Mouse (Mus musculus): Measurements from ENCODE around the gene Hipk1. TPM values are rescaled to one million over a fixed set of nuclear protein-coding genes. Genes with fewer than 3 reads are reported as not detected.

The Hipk1 gene
- polyA plus RNA-seq (2014; fragmentation: Illumina TruSeq; extraction: RNeasy Lipid Tissue Mini Kit (QIAGEN cat#74804); ENCODE audit: low read depth, low replicate concordance) = 152 TPM

DNA sequence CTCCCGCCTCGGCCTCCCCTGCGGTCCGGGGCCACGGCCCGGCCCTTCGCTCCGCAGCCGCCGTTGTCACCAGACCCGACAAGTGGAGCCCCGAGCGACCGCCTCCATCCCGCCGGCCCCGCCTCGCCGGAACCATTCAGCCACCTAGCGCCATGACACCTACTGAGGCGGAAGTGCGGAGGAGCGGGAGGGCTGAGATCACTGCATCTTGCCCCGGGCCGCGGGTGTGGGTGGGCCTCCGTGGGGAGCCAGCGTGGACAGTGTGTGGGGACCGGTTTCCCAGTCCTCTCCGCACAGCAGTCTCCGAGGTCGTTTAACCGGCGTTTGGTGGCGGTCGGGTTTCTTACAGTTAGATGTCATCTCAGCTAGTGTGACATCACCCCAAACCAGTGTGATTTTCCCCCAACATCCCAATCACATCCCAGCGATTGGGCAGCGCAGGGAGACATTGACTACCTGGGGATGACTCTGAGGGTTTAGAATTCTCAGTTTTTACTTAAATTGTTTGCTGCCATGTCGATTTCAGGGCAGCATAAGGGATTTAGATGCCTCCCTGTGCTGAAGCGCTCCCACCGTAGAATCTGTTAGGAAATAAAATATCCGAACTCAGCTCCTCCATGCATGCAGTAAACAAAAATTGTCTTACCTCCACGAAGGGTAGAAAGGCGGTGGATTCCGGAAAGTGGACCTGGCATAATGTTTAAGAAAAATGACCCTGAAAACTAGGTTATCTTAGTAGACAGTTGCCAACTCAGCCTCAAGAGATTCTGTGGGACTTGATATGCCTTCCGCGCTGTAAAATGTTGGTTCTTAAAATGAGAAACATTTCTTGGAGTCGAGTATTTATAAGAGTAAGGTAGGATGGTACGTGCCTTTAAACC lies at the start of gene Hipk1:
TSS of gene Hipk1 (minus strand) at position 334 of the 881 bp plus-strand sequence.

DNA sequence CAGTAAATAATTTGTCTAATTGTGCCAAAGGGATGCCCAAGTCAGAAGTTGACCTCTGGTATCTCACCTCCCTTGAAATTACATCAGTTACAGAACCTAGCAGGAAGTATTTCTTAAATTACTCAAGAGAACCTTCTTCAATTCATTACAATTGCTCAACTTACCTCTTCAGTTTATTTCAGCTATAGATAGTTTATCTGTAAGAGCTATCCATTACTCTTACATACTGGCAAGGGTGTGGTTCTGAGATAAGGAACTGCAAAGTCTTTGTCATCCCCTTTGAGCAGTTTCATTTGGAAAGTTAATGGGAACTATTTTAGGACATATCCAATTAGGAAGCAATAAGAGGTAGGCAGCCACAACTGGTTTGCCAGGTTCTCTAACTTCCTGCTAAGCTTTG lies 41.1 kb upstream of the Hipk1 start, which contains the start of gene Bcl2l15:
TSS of gene Bcl2l15 (plus strand) at position 176 of the 400 bp plus-strand sequence.

DNA sequence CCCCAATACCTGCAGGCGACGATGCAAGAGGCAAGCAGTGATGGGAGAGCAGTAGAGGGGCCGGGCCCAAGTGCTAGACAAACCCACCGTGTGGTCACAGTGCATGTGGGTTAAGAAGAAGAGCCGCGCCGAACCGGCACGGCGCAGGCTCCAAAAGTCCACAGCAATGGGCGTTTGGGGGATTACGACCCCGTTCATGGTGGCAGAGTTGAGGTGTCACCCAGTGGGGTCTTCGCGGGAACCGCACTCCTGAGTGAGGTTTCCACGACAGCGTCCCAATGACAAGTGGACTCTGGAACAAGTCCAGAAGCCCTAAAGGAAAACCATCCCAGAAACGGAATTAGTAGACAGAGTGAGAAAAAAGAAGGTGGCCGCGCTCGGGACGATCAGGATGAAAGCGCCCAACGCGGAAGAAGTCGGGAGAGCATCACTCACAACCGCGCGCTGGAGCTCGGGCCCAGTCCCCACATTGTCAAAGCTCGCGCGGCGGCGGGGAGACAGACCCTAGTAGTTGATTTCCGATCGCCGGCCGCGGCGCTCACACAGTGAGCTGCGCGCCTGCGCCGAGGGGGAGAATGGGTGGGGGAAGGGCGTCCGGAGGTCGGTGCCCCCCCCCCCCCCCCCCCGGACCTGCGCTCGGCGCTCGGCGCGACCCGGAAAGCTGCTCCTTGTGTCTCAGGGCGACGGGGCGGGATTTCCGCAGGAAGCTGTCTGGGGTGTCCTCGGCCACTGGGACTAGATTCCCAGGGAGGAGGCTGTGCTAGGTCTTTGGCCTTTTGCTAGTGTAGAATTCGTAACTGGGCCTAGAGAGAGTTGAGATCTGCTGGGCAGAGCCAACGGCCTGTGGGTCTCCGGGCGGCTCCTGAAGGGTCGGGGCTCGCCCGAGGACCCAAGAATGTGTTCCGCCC lies 17.8 kb upstream of the Hipk1 start, which contains the start of the genes Dclre1b, Ap4b1 and Gm43064:
TSS of gene Dclre1b (minus strand) at position 554 of the 908 bp plus-strand sequence.
TSS of gene Ap4b1 (plus strand) at position 630 of the 908 bp plus-strand sequence.
TSS of gene Gm43064 (plus strand) at position 683 of the 908 bp plus-strand sequence.

DNA sequence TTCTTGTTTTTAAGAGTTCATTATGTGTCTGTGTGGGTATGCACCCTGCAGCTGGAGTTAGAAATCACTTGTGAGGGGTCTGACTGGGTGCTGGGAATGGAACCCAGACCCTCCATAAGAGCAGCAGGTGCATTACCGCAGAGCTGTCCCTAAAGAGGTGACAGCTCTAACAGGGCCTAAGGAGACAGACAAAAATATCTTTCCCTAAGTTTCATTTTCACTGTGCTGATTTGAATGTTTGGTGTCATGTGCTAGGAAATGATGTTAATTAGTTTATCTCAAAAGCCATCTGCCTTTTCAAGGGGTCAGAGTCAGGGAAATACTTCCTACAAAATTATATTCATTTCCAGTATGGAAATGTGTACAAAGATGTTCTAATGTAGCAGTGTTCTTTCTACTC lies 52.0 kb downstream of the Hipk1 start, which contains the start of gene Gm10964:
TSS of gene Gm10964 (plus strand) at position 38 of the 400 bp plus-strand sequence.

DNA sequence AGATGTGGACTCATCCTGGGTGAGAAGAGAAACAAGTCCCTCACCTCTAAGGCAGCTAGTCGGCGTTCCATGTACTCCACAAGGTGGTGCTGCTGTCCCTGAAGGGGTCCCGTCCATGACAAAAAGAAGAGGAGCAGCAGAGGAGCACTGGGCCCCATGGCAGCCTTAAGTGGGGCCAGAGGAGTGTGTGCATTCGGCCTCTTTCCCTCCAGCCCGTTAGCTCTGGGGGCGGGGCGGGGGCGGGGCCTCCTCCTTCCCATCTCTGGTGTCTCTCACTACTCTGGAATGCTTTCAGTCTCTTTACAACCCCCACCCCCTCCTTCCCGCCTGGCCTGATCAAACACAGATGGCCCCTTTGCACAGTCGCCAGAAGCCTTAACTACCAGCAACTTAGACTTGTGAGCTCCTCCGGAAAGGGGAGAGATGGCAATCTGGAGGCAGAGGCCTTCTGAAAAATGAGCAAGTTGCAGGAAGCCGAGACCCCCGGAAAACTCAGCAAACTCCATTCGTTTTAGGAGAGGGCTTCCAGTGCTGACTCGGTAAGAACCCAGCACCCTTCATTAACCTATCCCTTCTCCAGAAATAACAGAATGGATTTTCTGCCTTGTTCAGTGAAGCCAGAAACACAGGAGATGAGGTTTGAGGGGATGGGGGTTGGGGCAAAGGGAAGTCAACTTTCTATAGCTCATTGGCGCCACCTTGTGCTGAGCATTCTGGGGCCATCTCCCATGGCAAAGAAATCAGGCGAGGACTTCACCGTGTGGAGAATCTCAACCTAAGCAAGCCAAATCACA lies 53.4 kb downstream of the Hipk1 start, which contains the start of gene Olfml3:
TSS of gene Olfml3 (minus strand) at position 224 of the 794 bp plus-strand sequence.

Other genes starting within 250 kb of the Hipk1 start
- not detected for gene Syt6, start 216.3 kb downstream of the Hipk1 start, polyA plus RNA-seq (2014; fragmentation: Illumina TruSeq; extraction: RNeasy Lipid Tissue Mini Kit (QIAGEN cat#74804); ENCODE audit: low read depth, low replicate concordance)
- not detected for gene Atg4a-ps, start 145.5 kb downstream of the Hipk1 start, polyA plus RNA-seq (2014; fragmentation: Illumina TruSeq; extraction: RNeasy Lipid Tissue Mini Kit (QIAGEN cat#74804); ENCODE audit: low read depth, low replicate concordance)
- 4.2 TPM for gene Olfml3, start 53.6 kb downstream of the Hipk1 start, polyA plus RNA-seq (2014; fragmentation: Illumina TruSeq; extraction: RNeasy Lipid Tissue Mini Kit (QIAGEN cat#74804); ENCODE audit: low read depth, low replicate concordance)
- not detected for gene Gm10964, start 52.2 kb downstream of the Hipk1 start, polyA plus RNA-seq (2014; fragmentation: Illumina TruSeq; extraction: RNeasy Lipid Tissue Mini Kit (QIAGEN cat#74804); ENCODE audit: low read depth, low replicate concordance)
- gene Dclre1b, start 17.9 kb upstream of the Hipk1 start, polyA plus RNA-seq (2014; fragmentation: Illumina TruSeq; extraction: RNeasy Lipid Tissue Mini Kit (QIAGEN cat#74804); ENCODE audit: low read depth, low replicate concordance) = 4.9 TPM
- 32.3 TPM for gene Ap4b1, start 18.0 kb upstream of the Hipk1 start, polyA plus RNA-seq (2014; fragmentation: Illumina TruSeq; extraction: RNeasy Lipid Tissue Mini Kit (QIAGEN cat#74804); ENCODE audit: low read depth, low replicate concordance)
- 0.41 TPM for gene Gm43064, start 18.0 kb upstream of the Hipk1 start, polyA plus RNA-seq (2014; fragmentation: Illumina TruSeq; extraction: RNeasy Lipid Tissue Mini Kit (QIAGEN cat#74804); ENCODE audit: low read depth, low replicate concordance)
- gene Bcl2l15, start 41.0 kb upstream of the Hipk1 start, polyA plus RNA-seq (2014; fragmentation: Illumina TruSeq; extraction: RNeasy Lipid Tissue Mini Kit (QIAGEN cat#74804); ENCODE audit: low read depth, low replicate concordance) = 1.9 TPM
- 5.0 TPM for gene Ptpn22, start 68.2 kb upstream of the Hipk1 start, polyA plus RNA-seq (2014; fragmentation: Illumina TruSeq; extraction: RNeasy Lipid Tissue Mini Kit (QIAGEN cat#74804); ENCODE audit: low read depth, low replicate concordance)
- 111 TPM for gene Rsbn1, start 122.6 kb upstream of the Hipk1 start, polyA plus RNA-seq (2014; fragmentation: Illumina TruSeq; extraction: RNeasy Lipid Tissue Mini Kit (QIAGEN cat#74804); ENCODE audit: low read depth, low replicate concordance)
- 127 TPM for gene Phtf1, start 176.5 kb upstream of the Hipk1 start, polyA plus RNA-seq (2014; fragmentation: Illumina TruSeq; extraction: RNeasy Lipid Tissue Mini Kit (QIAGEN cat#74804); ENCODE audit: low read depth, low replicate concordance)

All from testis, adult 10 weeks (tissue).